Mouse (Mus musculus): ENCODE measurements at regions not wholly inside any gene's neighbourhood (a gene's known extent, or its start where the extent isn't known, plus 50 kb on each side); places are given as distances from the start of the nearest gene placed in this dataset.

DNA sequence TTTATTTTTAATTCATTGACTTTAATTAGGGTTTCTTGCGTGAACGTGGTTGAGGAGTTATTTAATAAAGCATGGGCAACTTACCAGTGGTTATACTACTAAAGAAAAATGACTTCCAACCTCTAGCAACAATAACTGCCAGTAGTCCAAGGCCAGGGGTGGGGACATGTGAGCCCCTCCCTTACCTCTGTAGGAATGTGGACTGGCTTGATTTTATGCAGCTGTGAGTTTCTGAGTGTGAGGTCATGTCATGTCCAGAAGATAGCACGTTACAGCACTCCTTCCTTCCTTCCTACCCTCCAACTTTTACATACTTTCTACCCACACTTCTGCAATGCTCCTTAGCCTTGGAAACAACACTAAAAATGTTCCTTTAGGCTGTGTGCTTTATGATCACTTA is 63.6 kb upstream of the Cd93 start:
- no peak for DNase-seq (ENCODE audit: low read depth, low spot score)

DNA sequence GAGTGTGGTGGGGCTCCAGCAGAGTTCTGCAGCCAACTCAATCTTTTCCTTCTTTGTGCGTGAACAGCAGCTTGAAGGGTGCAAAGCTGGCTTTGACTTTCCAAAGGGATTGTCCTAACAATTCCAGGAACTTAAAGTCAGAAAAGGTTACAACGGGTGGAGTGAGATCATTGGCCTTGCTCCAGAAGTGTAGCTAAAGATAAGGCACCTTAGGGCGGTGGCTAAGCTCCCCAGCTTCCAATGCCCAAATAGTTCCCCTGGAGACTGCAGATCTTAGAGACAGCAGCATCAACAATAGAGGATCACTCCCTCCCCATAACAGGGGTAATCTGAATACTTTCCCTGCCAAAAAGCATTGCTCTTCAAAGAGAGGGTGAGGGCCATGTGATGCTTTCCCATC is 62.3 kb upstream of the Cd93 start:
- DNase-seq (ENCODE audit: low read depth, low spot score): no peak

DNA sequence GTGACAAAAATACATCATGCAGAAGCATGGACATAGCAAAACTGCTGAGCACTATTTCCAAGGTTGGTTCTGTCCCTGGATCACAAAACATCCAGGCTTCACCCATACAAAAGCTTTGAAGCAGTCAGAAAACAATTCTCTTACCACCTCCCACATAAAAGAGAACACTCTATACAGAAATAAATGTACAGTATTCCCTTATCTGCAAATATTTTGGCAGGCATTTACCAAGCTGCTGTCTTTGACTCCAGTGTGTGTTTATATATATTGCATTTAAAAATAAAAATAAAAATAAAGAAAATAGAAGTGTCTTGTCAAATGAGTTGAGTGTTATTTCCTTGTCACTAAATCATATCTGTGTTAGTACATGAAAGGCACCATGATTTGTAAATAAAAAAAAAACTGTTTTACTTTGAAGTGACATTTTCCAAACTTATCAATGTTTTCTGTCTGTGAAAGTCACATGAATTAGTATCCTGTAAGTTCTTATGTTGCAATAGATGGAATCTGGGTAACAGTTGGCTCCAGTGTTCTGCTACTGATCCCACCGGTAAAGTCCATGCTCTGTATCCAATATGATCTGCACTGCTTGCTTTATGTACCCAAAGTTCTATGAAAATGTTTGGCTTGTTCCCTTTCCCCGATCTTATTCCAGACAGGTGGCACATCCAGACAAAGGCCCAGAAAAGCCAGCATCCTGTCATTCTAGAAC is 59.9 kb upstream of the Cd93 start:
- DNase-seq (ENCODE audit: low read depth, low spot score): no peak

DNA sequence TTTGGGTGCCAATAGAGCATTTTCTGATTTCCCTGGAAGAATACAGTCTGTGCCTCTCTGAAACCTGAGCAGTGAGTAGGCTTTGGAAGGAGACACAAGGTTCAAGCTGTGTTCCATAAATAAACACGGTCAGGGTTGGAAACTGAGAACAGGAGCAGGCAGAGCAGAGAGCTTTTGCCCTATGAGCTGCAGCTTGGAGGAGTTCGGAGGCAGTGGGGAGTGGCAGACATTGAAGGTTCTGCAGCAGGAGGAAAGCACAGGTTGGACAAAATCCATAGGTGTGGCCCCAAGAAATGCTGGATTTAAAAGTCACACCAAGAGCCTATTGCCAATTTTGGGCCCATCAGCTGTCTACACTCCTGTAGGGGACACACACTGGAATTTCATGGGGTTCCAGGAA is 59.0 kb upstream of the Cd93 start:
- DNase-seq (ENCODE audit: low read depth, low spot score): no peak

DNA sequence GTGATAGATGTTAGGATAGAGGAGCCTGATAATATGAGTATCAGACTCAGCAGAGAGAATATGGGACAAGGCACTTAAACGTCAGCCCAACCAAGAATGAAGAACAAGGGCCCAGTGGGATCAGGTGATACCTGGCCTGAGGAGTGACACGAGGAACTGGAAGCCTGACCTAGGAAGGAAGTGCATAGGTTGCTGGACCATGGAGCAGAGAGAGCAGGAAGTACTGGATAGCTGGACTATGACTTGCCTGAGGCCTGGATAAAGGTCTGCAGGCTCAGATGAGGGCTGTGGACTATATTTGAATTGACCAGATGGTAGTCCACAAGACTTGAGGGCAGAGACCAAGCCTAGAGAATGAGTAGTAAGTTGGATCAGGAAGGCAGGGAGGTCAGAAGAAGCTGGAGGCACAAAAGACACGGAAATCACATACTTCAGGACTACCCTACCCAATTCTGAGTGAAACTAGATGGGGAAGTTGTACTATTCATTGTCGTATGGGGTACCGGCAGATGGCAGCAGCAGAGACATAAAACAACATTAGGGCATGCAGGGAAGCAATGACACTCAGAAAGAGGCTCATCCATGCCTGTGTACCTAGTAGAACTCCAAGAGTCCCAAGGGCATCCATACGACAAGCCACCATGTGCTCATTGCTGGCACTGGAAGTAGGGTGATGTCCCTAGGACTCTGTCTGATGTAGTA is 57.0 kb upstream of the Cd93 start:
- DNase-seq (ENCODE audit: low read depth, low spot score): no peak

DNA sequence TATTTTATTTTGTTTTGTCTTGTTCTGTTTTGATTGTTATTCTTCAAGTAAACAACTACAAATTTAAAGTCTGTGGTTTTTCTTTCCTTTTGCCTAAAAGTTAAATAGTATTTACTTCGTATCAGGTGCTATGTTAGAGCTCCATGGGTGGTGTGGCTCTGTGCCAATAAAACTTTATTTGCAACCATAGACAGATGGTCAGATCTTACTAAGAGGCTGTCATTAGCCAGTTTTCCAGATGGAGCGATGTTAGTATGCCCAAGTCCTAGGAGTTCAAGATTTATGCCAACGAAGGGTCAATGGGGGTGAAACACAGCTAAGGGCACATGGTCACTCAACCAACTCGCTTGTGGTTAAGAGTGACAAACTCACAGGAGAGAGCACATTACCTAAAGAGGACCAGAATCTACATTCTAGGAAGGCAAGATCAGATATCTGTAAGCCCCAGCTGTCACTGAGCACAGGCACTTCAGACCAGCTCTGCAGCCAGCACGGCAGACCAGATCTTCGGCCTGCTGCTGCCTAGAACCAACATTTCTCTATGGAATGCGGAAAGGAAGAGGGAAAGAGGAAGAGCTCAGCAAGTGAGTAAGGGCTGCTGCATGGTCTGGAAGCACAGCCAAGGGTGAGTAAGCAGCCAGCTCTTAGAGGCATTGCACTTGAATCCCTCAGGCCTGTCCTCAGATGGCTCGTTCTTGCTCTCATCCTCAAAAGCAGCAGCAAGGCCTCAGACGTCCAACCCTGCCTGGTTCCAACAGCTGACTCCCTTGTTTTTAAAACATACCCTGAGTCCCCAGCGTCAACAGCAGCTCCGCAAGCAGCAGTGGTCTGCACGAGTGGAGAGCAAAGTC is 54.3 kb upstream of the Cd93 start:
- DNase-seq (ENCODE audit: low read depth, low spot score): no peak

DNA sequence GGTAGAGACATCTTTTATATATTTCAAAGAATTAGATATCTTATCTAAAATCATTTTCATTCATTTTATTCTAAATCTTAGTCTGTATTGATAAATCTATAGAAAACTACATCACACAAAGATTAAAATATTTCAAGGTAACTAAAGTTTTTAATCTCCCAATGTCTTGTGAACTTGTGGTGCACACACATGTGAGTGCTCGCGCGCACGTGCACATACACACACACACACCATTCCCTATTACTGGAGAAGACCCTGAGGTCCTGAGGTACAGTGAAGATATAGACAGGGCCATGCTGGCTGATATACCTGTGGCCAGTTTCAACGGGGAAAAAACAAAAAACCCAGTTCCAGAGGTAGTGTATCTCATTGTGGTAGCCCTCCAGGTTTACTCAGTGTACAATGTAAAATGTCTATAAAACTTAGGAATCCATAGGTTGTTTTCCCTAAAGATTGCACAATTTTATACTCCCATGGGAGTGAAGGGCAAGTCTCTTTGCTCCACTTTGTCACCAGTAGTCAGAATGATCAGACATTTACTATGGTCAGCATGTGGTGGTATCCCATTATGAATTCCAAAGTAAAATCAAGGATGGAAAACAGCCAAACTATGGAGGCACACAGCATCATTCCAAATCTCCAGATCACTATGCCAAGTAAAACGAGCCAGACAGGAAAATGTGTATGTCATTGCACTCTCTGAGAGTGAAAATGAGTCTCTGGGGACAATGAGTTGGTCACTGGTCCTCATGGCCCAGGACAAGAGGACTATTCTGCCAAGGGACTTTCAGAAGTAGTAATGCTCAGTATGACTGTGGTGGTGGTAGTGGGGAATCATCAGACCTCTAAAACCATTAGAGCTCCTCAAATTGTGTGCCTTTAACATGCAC is 53.0 kb upstream of the Cd93 start:
- no peak for DNase-seq (ENCODE audit: low read depth, low spot score)

DNA sequence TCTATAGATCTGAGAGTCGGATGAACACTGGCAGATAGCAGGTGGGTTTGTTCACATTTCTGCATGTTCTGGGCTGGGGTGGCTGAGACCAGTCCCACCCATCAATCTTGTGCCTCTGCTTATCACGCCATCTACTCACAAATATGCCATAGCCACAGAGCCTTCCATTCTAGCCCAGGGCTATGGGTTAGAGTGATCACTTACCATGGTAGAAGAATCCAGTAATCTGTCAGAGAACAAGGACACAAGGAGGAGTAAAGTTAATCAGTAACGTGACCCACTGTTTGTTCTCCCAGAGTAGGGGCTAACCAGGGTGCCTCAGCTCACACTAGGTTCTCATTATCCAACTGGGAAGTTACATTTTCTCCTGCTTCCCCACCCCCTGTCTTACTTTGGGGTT is 52.1 kb upstream of the Cd93 start:
- no peak for DNase-seq (ENCODE audit: low read depth, low spot score)

DNA sequence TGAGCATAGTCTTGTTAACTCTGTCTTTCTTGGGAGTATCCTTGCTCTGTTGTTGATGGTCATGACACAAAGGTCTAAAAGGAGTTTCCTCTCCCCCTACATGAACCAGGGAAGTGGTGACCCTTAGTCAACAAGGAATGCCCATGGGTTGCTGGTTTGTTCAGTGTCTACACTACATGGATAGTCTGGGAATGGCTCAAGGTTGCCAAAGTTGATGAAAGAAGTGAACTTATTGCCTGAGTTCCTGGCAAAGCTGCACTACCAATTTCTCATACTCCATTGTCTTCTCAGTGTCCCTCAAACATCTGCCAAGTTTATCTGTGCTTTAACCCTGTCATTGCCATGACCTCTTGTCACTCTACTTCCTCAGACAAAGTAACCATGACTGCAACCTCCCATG is 49.9 kb upstream of the Cd93 start:
- DNase-seq (ENCODE audit: low read depth, low spot score): no peak

Measured in R1 (cell line).